Mouse (Mus musculus): Measurements from ENCODE around the gene Agap1. TPM values are rescaled to one million over a fixed set of nuclear protein-coding genes. Genes with fewer than 3 reads are reported as not detected.

The Agap1 gene
- total and polyA plus RNA-seq, 2 experiments from 2014 or later: 45.9 to 175 TPM

DNA sequence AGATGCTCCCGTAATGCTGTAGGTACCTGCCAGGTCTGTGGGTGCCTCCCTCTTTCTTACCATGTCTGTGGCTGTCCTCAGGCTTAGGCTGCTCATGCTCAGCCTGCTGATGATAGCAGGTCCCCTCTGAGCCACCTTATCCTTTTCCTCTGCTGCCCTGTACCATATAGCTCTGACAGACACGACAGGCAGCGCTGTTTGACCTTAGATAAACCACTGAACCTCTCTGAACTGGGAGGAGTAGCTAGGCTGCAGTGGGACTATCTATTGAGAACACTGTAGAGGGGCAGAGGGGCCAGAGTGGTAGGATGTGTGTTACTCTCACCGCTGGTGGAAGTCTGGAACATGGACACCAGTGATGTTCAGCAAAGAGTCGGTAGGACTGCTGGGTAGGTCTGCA is 211.5 kb downstream of the Agap1 start:
- TF ChIP-seq CTCF (IDR thresholded peaks at IDR 0.05): no peak

DNA sequence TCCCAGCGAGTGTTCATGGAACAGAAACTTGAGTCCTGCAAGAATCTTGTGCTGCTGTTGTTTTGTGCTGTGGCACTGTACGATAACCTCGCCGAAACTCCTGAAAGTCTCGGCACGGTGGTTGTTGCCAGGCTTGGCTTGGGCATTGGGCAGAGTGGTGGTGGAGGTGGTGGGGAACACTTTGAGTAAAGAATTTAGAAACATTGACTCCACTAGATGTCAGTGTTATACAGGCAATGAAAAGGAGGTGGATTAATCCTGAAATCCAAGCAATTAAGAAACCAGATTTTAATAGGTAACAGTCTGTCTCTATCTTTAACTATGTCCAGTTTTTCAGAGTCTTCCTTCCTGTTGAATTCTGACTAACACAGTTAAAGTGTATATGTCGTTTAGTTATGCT is 212.8 kb downstream of the Agap1 start:
- peak; percentile 64 for DNase-seq (ENCODE audit: low spot score)

More for the DNA sequence above, 211.5 kb downstream of the Agap1 start:
- Histone ChIP-seq H3K36me3 (ENCODE audit: insufficient read depth, low read length) (peaks cover 38% of the 10 kb centered on the region), H3K4me1 (ENCODE audit: insufficient read depth, low read length) (no peaks in the 10 kb centered on the region), H3K4me2 (ENCODE audit: low read depth, low read length, poor library complexity, severe bottlenecking) (no peak overlapping the region), H3K9me3 (ENCODE audit: low read length) (no peaks in the 10 kb centered on the region), H3K27ac (ENCODE audit: low read depth, low read length) (no peak overlapping the region), H3K9ac (replicated peaks; ENCODE audit: low read length, poor library complexity, severe bottlenecking) (no peak overlapping the region), H3K27me3 (ENCODE audit: insufficient read depth, low read length) (no peaks in the 10 kb centered on the region), H3K4me3 (ENCODE audit: low read depth, low read length) (no peak overlapping the region)
- ATAC-seq (ENCODE audit: low FRiP score) (no peak), DNase-seq (ENCODE audit: low spot score) (no peak)
- WGBS: 94% methylated on average over 5 of the region's 5 CpGs

DNA sequence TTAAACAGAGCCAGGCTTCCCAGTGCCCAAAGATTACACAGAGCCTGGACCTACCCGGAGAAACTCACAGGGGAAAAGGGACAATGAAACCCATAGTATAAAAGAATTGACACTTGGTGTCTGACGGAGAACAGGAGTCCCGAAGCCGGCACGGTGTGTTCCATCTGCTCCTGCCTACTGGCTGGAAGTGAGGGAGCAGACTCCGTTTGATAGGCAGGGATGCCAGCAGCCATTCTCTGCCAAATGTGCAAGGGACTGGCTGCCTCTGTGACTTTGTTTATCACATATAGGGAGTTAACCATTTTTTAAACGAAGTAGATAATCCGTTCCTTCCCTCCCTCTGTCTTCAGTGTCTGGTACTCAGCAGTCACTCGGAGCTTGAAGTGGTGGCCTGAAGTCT is 214.0 kb downstream of the Agap1 start:
- ATAC-seq (ENCODE audit: low FRiP score) (no peak), DNase-seq (ENCODE audit: low spot score) (no peak)
- no peak for TF ChIP-seq CTCF (IDR thresholded peaks at IDR 0.05)
- Histone ChIP-seq H3K9ac (replicated peaks; ENCODE audit: low read length, poor library complexity, severe bottlenecking) (0 out of 2 replicates have a peak overlapping the region, but pooled peaks have one; percentile 14), H3K27ac (ENCODE audit: low read depth, low read length) (no peak overlapping the region), H3K4me2 (ENCODE audit: low read depth, low read length, poor library complexity, severe bottlenecking) (no peak overlapping the region), H3K9me3 (ENCODE audit: low read length) (no peaks in the 10 kb centered on the region), H3K4me3 (ENCODE audit: low read depth, low read length) (no peak overlapping the region), H3K27me3 (ENCODE audit: insufficient read depth, low read length) (no peaks in the 10 kb centered on the region), H3K36me3 (ENCODE audit: insufficient read depth, low read length) (peaks cover 55% of the 10 kb centered on the region), H3K4me1 (ENCODE audit: insufficient read depth, low read length) (no peaks in the 10 kb centered on the region)
- 61% methylated on average over 9 of the region's 9 CpGs for WGBS

More for the DNA sequence above, 212.8 kb downstream of the Agap1 start:
- ATAC-seq (ENCODE audit: low FRiP score): no peak
- Histone ChIP-seq H3K9me3 (ENCODE audit: low read length) (no peaks in the 10 kb centered on the region), H3K4me3 (ENCODE audit: low read depth, low read length) (no peak overlapping the region), H3K27ac (ENCODE audit: low read depth, low read length) (no peak overlapping the region), H3K4me1 (ENCODE audit: insufficient read depth, low read length) (no peaks in the 10 kb centered on the region), H3K9ac (replicated peaks; ENCODE audit: low read length, poor library complexity, severe bottlenecking) (no peak overlapping the region), H3K4me2 (ENCODE audit: low read depth, low read length, poor library complexity, severe bottlenecking) (no peak overlapping the region), H3K36me3 (ENCODE audit: insufficient read depth, low read length) (peaks cover 49% of the 10 kb centered on the region), H3K27me3 (ENCODE audit: insufficient read depth, low read length) (no peaks in the 10 kb centered on the region)
- peak; percentile 68 for TF ChIP-seq CTCF (IDR thresholded peaks at IDR 0.05)
- 88% methylated on average over 7 of the region's 7 CpGs for WGBS

DNA sequence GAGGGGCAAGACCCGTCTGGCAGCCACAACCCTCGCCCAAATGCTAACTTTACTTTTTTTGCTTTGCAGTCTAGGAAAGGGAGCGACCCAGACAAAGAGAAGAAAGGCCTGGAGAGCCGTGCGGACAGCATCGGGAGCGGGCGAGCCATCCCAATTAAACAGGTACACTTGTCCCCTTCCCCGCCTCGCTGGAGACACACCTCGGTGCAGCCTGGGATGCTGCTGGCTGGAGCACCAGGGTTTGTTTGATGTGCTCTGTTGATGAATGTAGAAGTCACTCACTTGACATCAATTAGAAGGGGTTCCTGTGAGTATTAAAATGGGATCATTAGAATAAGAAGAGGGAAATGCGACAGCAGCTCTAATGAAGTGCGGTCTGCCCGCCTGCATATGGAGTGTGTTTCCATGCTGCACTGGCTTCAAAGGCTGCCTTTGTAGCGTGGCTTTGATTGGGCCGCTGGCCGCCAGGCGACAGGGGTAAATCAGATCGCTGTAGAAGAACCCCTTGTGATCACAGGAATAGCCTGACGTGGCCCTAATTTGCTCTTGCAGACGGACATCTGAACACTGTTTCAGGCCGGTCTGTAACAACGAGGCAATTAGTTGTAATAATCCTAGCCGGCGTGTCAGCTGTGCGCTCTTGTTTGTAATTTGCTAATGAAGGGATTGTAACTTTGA is 216.6 kb downstream of the Agap1 start:
- Histone ChIP-seq H3K9ac (replicated peaks; ENCODE audit: low read length, poor library complexity, severe bottlenecking) (no peak overlapping the region), H3K4me1 (ENCODE audit: insufficient read depth, low read length) (0 out of 2 replicates have a peak, but pooled peaks cover under 1% of the 10 kb centered on the region), H3K27me3 (ENCODE audit: insufficient read depth, low read length) (no peaks in the 10 kb centered on the region), H3K4me2 (ENCODE audit: low read depth, low read length, poor library complexity, severe bottlenecking) (no peak overlapping the region), H3K4me3 (ENCODE audit: low read depth, low read length) (no peak overlapping the region), H3K9me3 (ENCODE audit: low read length) (no peaks in the 10 kb centered on the region), H3K27ac (ENCODE audit: low read depth, low read length) (no peak overlapping the region), H3K36me3 (ENCODE audit: insufficient read depth, low read length) (peaks cover 32% of the 10 kb centered on the region)
- no peak for TF ChIP-seq CTCF (IDR thresholded peaks at IDR 0.05)
- 48% methylated on average over 26 of the region's 26 CpGs for WGBS
- no peak for ATAC-seq (ENCODE audit: low FRiP score)
- peak; percentile 30 for DNase-seq (ENCODE audit: low spot score)

DNA sequence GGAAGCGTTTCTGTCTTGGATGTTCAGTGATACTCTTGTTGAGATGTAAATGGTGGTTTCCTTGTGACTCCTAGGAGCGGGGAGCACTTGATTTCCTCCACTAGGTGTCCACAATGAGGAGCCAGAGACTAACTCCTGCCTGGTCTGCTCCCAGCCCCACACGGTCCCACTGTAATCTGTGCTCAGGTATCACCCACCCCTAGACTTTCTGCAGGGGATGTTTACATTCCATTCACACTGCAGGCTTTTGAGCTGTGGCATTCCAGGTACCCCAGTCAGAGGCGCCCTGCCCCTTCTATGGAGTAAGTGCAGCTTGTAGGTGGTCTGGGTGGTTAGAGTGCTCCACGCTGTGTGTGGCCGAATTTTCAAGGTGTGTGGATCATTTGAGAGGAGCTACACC is 218.5 kb downstream of the Agap1 start:
- Histone ChIP-seq H3K4me3 (ENCODE audit: low read depth, low read length) (no peak overlapping the region), H3K27me3 (ENCODE audit: insufficient read depth, low read length) (no peaks in the 10 kb centered on the region), H3K27ac (ENCODE audit: low read depth, low read length) (no peak overlapping the region), H3K4me2 (ENCODE audit: low read depth, low read length, poor library complexity, severe bottlenecking) (no peak overlapping the region), H3K4me1 (ENCODE audit: insufficient read depth, low read length) (0 out of 2 replicates have a peak, but pooled peaks cover 3% of the 10 kb centered on the region), H3K9ac (replicated peaks; ENCODE audit: low read length, poor library complexity, severe bottlenecking) (no peak overlapping the region), H3K9me3 (ENCODE audit: low read length) (no peaks in the 10 kb centered on the region), H3K36me3 (ENCODE audit: insufficient read depth, low read length) (peaks cover 38% of the 10 kb centered on the region)
- ATAC-seq (ENCODE audit: low FRiP score) (no peak), DNase-seq (ENCODE audit: low spot score) (no peak)
- peak; percentile 37 for TF ChIP-seq CTCF (IDR thresholded peaks at IDR 0.05)
- 92% methylated on average over 6 of the region's 6 CpGs for WGBS

DNA sequence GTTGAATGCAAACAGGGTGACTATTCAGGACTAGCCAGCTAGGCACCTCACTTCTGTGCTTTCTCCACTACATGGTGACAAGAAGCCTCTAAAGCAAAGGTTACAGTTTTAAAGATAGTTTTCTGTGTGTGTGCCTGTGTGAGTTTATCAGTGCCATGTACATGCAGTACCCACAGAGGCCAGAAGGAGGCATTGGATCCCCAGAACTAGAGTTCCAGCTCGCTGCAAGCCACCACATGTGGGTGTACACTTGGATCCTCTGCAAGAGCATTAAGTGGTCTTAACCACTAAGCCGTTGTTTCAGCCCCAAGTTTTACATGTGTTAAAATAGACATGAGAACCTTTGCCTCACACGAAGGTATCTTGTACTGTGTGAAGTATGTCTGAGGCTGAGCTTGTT is 219.1 kb downstream of the Agap1 start:
- no peak for ATAC-seq (ENCODE audit: low FRiP score)
- peak; percentile 65 for TF ChIP-seq CTCF (IDR thresholded peaks at IDR 0.05)
- Histone ChIP-seq H3K9me3 (ENCODE audit: low read length) (no peaks in the 10 kb centered on the region), H3K9ac (replicated peaks; ENCODE audit: low read length, poor library complexity, severe bottlenecking) (no peak overlapping the region), H3K4me1 (ENCODE audit: insufficient read depth, low read length) (0 out of 2 replicates have a peak, but pooled peaks cover 3% of the 10 kb centered on the region), H3K4me3 (ENCODE audit: low read depth, low read length) (no peak overlapping the region), H3K27me3 (ENCODE audit: insufficient read depth, low read length) (no peaks in the 10 kb centered on the region), H3K36me3 (ENCODE audit: insufficient read depth, low read length) (peaks cover 41% of the 10 kb centered on the region), H3K27ac (ENCODE audit: low read depth, low read length) (no peak overlapping the region), H3K4me2 (ENCODE audit: low read depth, low read length, poor library complexity, severe bottlenecking) (no peak overlapping the region)
- 91% methylated on average over 3 of the region's 3 CpGs for WGBS
- DNase-seq (ENCODE audit: low spot score): no peak
